In genomic region chr5:67093991-67094390, GRCm38 (mm10) we compare ENCODE assay signal across 25 mouse cellular contexts. TPM values are rescaled to one million over a fixed set of nuclear protein-coding genes. Genes with fewer than 3 reads are reported as not detected.
DNase-seq lines count a peak whose midpoint lies in the region; ATAC-seq lines count a peak whose summit lies in the region.
"Had no signal": no experiment of that assay in that cellular context is flagged by ENCODE, and none has a peak within 500 bp of the region (broad histone marks: within the 10 kb centered on the region; RNA-seq: fewer than 3 reads in every experiment).

No protein-coding gene starts in this region.

- H3K4me1 ChIP-seq in hindbrain, embryonic 13.5 days (replicated peaks) = peaks cover 8% of the 10 kb centered on the region
- H3K4me1 ChIP-seq in hindbrain, embryonic 16.5 days (ENCODE audit: control insufficient read depth, insufficient read depth, low read depth, low read length) = no peaks in the 10 kb centered on the region
- H3K4me1 ChIP-seq in intestine, embryonic 16.5 days (ENCODE audit: control insufficient read depth, insufficient read depth, low read length) = peaks cover 6% of the 10 kb centered on the region; the same call in 1 of the 2 replicates
- peaks cover 12% of the 10 kb centered on the region for H3K4me1 ChIP-seq in forebrain, embryonic 12.5 days

- ATAC-seq in hindbrain, embryonic 13.5 days (ENCODE audit: low FRiP score) = no peak
- no peak for ATAC-seq in hindbrain, embryonic 16.5 days
- ATAC-seq in intestine, embryonic 16.5 days = no peak
- no peak for ATAC-seq in forebrain, embryonic 12.5 days (ENCODE audit: low FRiP score)
- ATAC-seq: forebrain, embryonic 14.5 days; forebrain, postnatal 0 days; inflammation-experienced regulatory T-cells, adult 6 months; Patski had no signal

- peak overlapping the region; percentile 41; the same call in 1 of the 2 replicates for H3K27ac ChIP-seq in hindbrain, embryonic 13.5 days
- no peak overlapping the region for H3K27ac ChIP-seq in hindbrain, embryonic 16.5 days (ENCODE audit: low read depth, low read length)
- H3K27ac ChIP-seq in intestine, embryonic 16.5 days (ENCODE audit: low read length) = no peak overlapping the region
- no peak overlapping the region for H3K27ac ChIP-seq in forebrain, embryonic 12.5 days
- H3K27ac ChIP-seq: forebrain, embryonic 10.5 days; gastrocnemius, adult 2 months had no signal

- peak overlapping the region; percentile 20; the same call in 1 of the 2 replicates for H3K4me2 ChIP-seq in hindbrain, embryonic 13.5 days
- no peak overlapping the region for H3K4me2 ChIP-seq in hindbrain, embryonic 16.5 days (ENCODE audit: low read length)
- H3K4me2 ChIP-seq in intestine, embryonic 16.5 days (ENCODE audit: low read depth, low read length) = 0 out of 2 replicates have a peak overlapping the region, but pooled peaks have one; percentile 3
- H3K4me2 ChIP-seq in forebrain, embryonic 12.5 days = no peak overlapping the region
- H3K4me2 ChIP-seq: heart, embryonic 11.5 days had no signal

- no peaks in the 10 kb centered on the region for H3K36me3 ChIP-seq in hindbrain, embryonic 13.5 days
- H3K36me3 ChIP-seq in hindbrain, embryonic 16.5 days (ENCODE audit: control insufficient read depth, insufficient read depth, low read length) = no peaks in the 10 kb centered on the region
- no peaks in the 10 kb centered on the region for H3K36me3 ChIP-seq in intestine, embryonic 16.5 days (ENCODE audit: control insufficient read depth, insufficient read depth, low read length)
- H3K36me3 ChIP-seq in forebrain, embryonic 12.5 days (replicated peaks) = no peaks in the 10 kb centered on the region
- H3K36me3 ChIP-seq: forebrain, embryonic 10.5 days had no signal

- peak; percentile 24 for DNase-seq in embryo, embryonic 10.5 days (ENCODE audit: low spot score)
- DNase-seq in embryo, embryonic 10 days (ENCODE audit: low spot score) = no peak
- DNase-seq in retina, embryonic 14.5 days (ENCODE audit: low spot score) = peak; percentile 32
- DNase-seq in retina, postnatal 1 day = no peak
- DNase-seq: adrenal gland, postnatal 10 days; adrenal gland, postnatal 36 days; cerebellum, adult 18-20 months; cerebellum, adult 9-10 months; cerebellum, postnatal 25 days; forebrain, postnatal 0 days; gastrocnemius, adult 2 months; gastrocnemius, postnatal 14 days; heart, adult 11 months; kidney, adult 2 months had no signal

- 16% methylated on average over 2 of the region's 2 CpGs for WGBS in hindbrain, embryonic 13.5 days
- WGBS in hindbrain, embryonic 16.5 days = 19% methylated on average over 2 of the region's 2 CpGs
- 21% methylated on average over 2 of the region's 2 CpGs for WGBS in intestine, embryonic 16.5 days
- WGBS in forebrain, embryonic 12.5 days = 17% methylated on average over 2 of the region's 2 CpGs

- H3K4me3 ChIP-seq in hindbrain, embryonic 13.5 days = no peak overlapping the region; the same call in 1 of the 2 replicates
- H3K4me3 ChIP-seq in hindbrain, embryonic 16.5 days (ENCODE audit: low read length) = no peak overlapping the region
- H3K4me3 ChIP-seq in intestine, embryonic 16.5 days (ENCODE audit: low read length) = no peak overlapping the region
- H3K4me3 ChIP-seq in forebrain, embryonic 12.5 days (replicated peaks) = no peak overlapping the region
- H3K4me3 ChIP-seq: forebrain, embryonic 10.5 days; gastrocnemius, adult 2 months had no signal

- no peaks in the 10 kb centered on the region for H3K9me3 ChIP-seq in hindbrain, embryonic 13.5 days
- no peaks in the 10 kb centered on the region for H3K9me3 ChIP-seq in hindbrain, embryonic 16.5 days (ENCODE audit: control insufficient read depth, low read length)
- no peaks in the 10 kb centered on the region for H3K9me3 ChIP-seq in intestine, embryonic 16.5 days (ENCODE audit: control insufficient read depth, low read length)
- no peaks in the 10 kb centered on the region for H3K9me3 ChIP-seq in forebrain, embryonic 12.5 days
- H3K9me3 ChIP-seq: forebrain, embryonic 10.5 days had no signal

- peaks cover 91% of the 10 kb centered on the region for H3K27me3 ChIP-seq in hindbrain, embryonic 13.5 days
- peaks cover 39% of the 10 kb centered on the region for H3K27me3 ChIP-seq in hindbrain, embryonic 16.5 days (replicated peaks; ENCODE audit: control insufficient read depth, insufficient read depth, low read length)
- peaks cover 67% of the 10 kb centered on the region for H3K27me3 ChIP-seq in intestine, embryonic 16.5 days (replicated peaks; ENCODE audit: control insufficient read depth, insufficient read depth, low read length)
- H3K27me3 ChIP-seq in forebrain, embryonic 12.5 days = peaks cover 82% of the 10 kb centered on the region

- no peak overlapping the region for H3K9ac ChIP-seq in hindbrain, embryonic 13.5 days
- no peak overlapping the region for H3K9ac ChIP-seq in hindbrain, embryonic 16.5 days (ENCODE audit: low read depth, low read length)
- no peak overlapping the region for H3K9ac ChIP-seq in intestine, embryonic 16.5 days (ENCODE audit: low read depth, low read length)
- H3K9ac ChIP-seq in forebrain, embryonic 12.5 days = no peak overlapping the region
- H3K9ac ChIP-seq: forebrain, postnatal 0 days had no signal

RNA-seq across cellular contexts. Expression of gene Phox2b, which starts 5.1 kb away (rescaled TPM):
- polyA plus RNA-seq in hindbrain, embryonic 13.5 days (2015; fragmentation: Nextera tagmentation; extraction: Ambion mirVana) = 32.3 and 38.4 TPM in 2 replicates
- 12.3 and 19.5 TPM in 2 replicates for polyA plus RNA-seq in hindbrain, embryonic 16.5 days (2015; fragmentation: Nextera tagmentation; extraction: Ambion mirVana)
- polyA plus RNA-seq in intestine, embryonic 16.5 days (2015; fragmentation: Nextera tagmentation; extraction: Ambion mirVana) = 13.8 and 15.9 TPM in 2 replicates
- not detected in 2 replicates for polyA plus RNA-seq in forebrain, embryonic 12.5 days (2016; fragmentation: Nextera tagmentation; extraction: Ambion mirVana)
- polyA plus RNA-seq: forebrain, embryonic 14.5 days; forebrain, postnatal 0 days; frontal cortex, adult 2 months; heart, postnatal 0 days; Patski had no signal

Comparison
In these comparisons a context has a peak if more than half of its experiments do, and no peak if none do; other contexts are left out.
1. DNase-seq: peak in embryo, embryonic 10.5 days (single experiment) and retina, embryonic 14.5 days (single experiment); none in embryo, embryonic 10 days (single experiment) and retina, postnatal 1 day (single experiment).
2. H3K4me2 ChIP-seq: peak in hindbrain, embryonic 13.5 days (single experiment) and intestine, embryonic 16.5 days (single experiment); none in hindbrain, embryonic 16.5 days (single experiment) and forebrain, embryonic 12.5 days (single experiment).
3. RNA of gene Phox2b, which starts 5.1 kb away (polyA plus RNA-seq): 32.3 to 38.4 TPM in hindbrain, embryonic 13.5 days, 13.8 to 15.9 TPM in intestine, embryonic 16.5 days and 12.3 to 19.5 TPM in hindbrain, embryonic 16.5 days; not detected in forebrain, embryonic 12.5 days; every median in the first group is over 10 times any median in the second.